Mouse (Mus musculus): ENCODE results near the gene Lingo2.

DNA sequence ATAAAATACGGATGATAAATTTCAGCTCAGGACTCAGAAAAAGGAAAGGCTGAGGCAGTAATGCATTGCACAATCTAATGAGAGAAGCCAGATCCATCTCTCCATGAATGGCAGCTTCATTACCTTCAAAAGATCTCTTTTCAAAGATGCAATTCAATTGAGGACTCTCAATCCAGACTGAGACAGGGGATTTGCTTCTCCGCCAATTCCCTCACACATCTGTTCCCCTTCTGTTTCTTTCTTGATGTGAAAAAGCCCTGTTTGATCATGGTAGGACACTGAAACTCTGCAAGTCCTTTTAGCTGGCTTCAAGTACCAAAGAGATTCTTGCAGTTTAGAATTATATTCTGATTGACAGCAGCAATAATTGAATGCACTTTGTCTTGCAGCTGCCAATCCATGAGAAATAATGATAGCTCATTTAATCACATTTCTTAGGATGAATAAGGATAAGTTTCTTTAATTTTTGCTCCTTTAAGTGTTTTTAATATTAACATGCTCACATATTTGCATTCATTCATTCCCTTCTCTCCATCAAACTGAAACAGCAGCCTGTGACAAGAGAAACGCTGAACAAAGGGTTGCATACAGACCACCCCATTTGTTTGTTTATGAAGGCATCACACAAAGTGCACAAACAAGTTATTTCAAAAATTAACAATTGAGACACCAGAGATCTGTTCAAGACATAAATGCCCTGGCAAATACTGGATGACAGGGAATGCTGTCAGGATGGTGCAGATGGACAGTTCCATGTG, 870.3 kb downstream of the Lingo2 start:
- TF ChIP-seq GATA1 (IDR thresholded peaks at IDR 0.05; ENCODE audit: low read length) (no peak), TAL1 (IDR thresholded peaks at IDR 0.05; ENCODE audit: low read length) (no peak)
